ENCODE assay signal across 18 mouse cellular contexts in genomic region chr3:133163174-133163573, GRCm38 (mm10).
DNase-seq lines count a peak whose midpoint lies in the region; ATAC-seq and TF ChIP-seq lines count a peak whose summit lies in the region.
"Had no signal": no experiment of that assay in that cellular context is flagged by ENCODE, and none has a peak within 500 bp of the region (broad histone marks: within the 10 kb centered on the region; RNA-seq: fewer than 3 reads in every experiment).

No protein-coding gene starts in this region.

- peak; percentile 9 for DNase-seq in adrenal gland, postnatal 10 days
- no peak for DNase-seq in adrenal gland, adult (ENCODE audit: inconsistent age in 2 of 2, low spot score in 1 of 2)
- DNase-seq in lung, embryonic 14.5 days = peak; percentile 7
- DNase-seq in lung, postnatal 4 days = no peak
- DNase-seq in gastrocnemius, postnatal 10 days = no peak
- DNase-seq in kidney, postnatal 25 days = no peak
- DNase-seq: adrenal gland, adult 8-10 months; cerebellum, adult 8-10 months; lung, postnatal 10 days had no signal

- H3K27ac ChIP-seq in lung, embryonic 14.5 days (ENCODE audit: low read depth) = no peak overlapping the region
- H3K27ac ChIP-seq in hindbrain, embryonic 12.5 days = no peak overlapping the region
- no peak overlapping the region; the same call in 1 of the 2 replicates for H3K27ac ChIP-seq in neural tube, embryonic 13.5 days (replicated peaks)
- H3K27ac ChIP-seq: intestine, embryonic 15.5 days; layer of hippocampus, adult 2 months; limb, embryonic 15.5 days had no signal

- H3K27me3 ChIP-seq in lung, embryonic 14.5 days (ENCODE audit: insufficient read depth, low read length) = no peaks in the 10 kb centered on the region
- no peaks in the 10 kb centered on the region for H3K27me3 ChIP-seq in hindbrain, embryonic 12.5 days
- H3K27me3 ChIP-seq in neural tube, embryonic 13.5 days = no peaks in the 10 kb centered on the region
- H3K27me3 ChIP-seq: heart, embryonic 12.5 days; intestine, embryonic 15.5 days; limb, embryonic 15.5 days had no signal

- no peaks in the 10 kb centered on the region for H3K36me3 ChIP-seq in lung, embryonic 14.5 days (ENCODE audit: insufficient read depth)
- no peaks in the 10 kb centered on the region for H3K36me3 ChIP-seq in hindbrain, embryonic 12.5 days
- no peaks in the 10 kb centered on the region for H3K36me3 ChIP-seq in neural tube, embryonic 13.5 days
- H3K36me3 ChIP-seq: G1E; heart, embryonic 12.5 days; intestine, embryonic 15.5 days; limb, embryonic 15.5 days had no signal

- ATAC-seq in lung, embryonic 14.5 days (ENCODE audit: insufficient read depth) = no peak
- ATAC-seq in hindbrain, embryonic 12.5 days (ENCODE audit: low FRiP score) = peak; percentile 63; the same call in 1 of the 2 replicates
- peak; percentile 36; the same call in 1 of the 2 replicates for ATAC-seq in neural tube, embryonic 13.5 days (ENCODE audit: low read depth)
- ATAC-seq: intestine, embryonic 15.5 days had no signal

- no peaks in the 10 kb centered on the region for H3K4me1 ChIP-seq in lung, embryonic 14.5 days (ENCODE audit: insufficient read depth)
- H3K4me1 ChIP-seq in hindbrain, embryonic 12.5 days = no peaks in the 10 kb centered on the region; the same call in 1 of the 2 replicates
- H3K4me1 ChIP-seq in neural tube, embryonic 13.5 days (replicated peaks) = peaks cover 17% of the 10 kb centered on the region
- H3K4me1 ChIP-seq: heart, embryonic 12.5 days; intestine, embryonic 15.5 days had no signal

- no peaks in the 10 kb centered on the region for H3K9me3 ChIP-seq in lung, embryonic 14.5 days (ENCODE audit: low read depth, low read length)
- no peaks in the 10 kb centered on the region for H3K9me3 ChIP-seq in hindbrain, embryonic 12.5 days (replicated peaks)
- no peaks in the 10 kb centered on the region for H3K9me3 ChIP-seq in neural tube, embryonic 13.5 days
- H3K9me3 ChIP-seq: G1E; heart, embryonic 12.5 days; intestine, embryonic 15.5 days; limb, embryonic 15.5 days had no signal

- no peak overlapping the region for H3K4me3 ChIP-seq in lung, embryonic 14.5 days (ENCODE audit: low read depth, low read length)
- no peak overlapping the region for H3K4me3 ChIP-seq in hindbrain, embryonic 12.5 days
- H3K4me3 ChIP-seq in neural tube, embryonic 13.5 days = no peak overlapping the region
- H3K4me3 ChIP-seq: erythroblast, embryonic 14.5 days; heart, embryonic 12.5 days; intestine, embryonic 15.5 days; layer of hippocampus, adult 2 months; limb, embryonic 15.5 days; myocyte had no signal

- 59% methylated on average over 7 of the region's 7 CpGs for WGBS in lung, embryonic 14.5 days
- WGBS in hindbrain, embryonic 12.5 days = 58% methylated on average over 7 of the region's 7 CpGs
- 50% methylated on average over 7 of the region's 7 CpGs for WGBS in neural tube, embryonic 13.5 days

- TF ChIP-seq CTCF in lung, embryonic 14.5 days (IDR thresholded peaks at IDR 0.05; ENCODE audit: low read depth) = no peak

- H3K9ac ChIP-seq in lung, embryonic 14.5 days = no peak overlapping the region
- no peak overlapping the region for H3K9ac ChIP-seq in hindbrain, embryonic 12.5 days
- H3K9ac ChIP-seq in neural tube, embryonic 13.5 days = no peak overlapping the region
- H3K9ac ChIP-seq: heart, embryonic 12.5 days; intestine, embryonic 15.5 days; limb, embryonic 15.5 days had no signal

- no peak overlapping the region for H3K4me2 ChIP-seq in lung, embryonic 14.5 days
- H3K4me2 ChIP-seq in hindbrain, embryonic 12.5 days (replicated peaks) = no peak overlapping the region
- no peak overlapping the region for H3K4me2 ChIP-seq in neural tube, embryonic 13.5 days
- H3K4me2 ChIP-seq: heart, embryonic 12.5 days; intestine, embryonic 15.5 days; limb, embryonic 15.5 days had no signal

Comparison
In these comparisons a context has a peak if more than half of its experiments do, and no peak if none do; other contexts are left out.
1. DNase-seq: peak in adrenal gland, postnatal 10 days (single experiment) and lung, embryonic 14.5 days (single experiment); none in adrenal gland, adult (0 of 2), lung, postnatal 4 days (0 of 2), gastrocnemius, postnatal 10 days (single experiment) and kidney, postnatal 25 days (0 of 2).